Mouse (Mus musculus) lung, adult 2 months (tissue): ENCODE measurements around the gene Mbnl2.

Experiments used
- CTCF ChIP-seq: fragments of 200-500 bp; IDR thresholded peaks from 2 replicates; pipeline ENCODE4 v1.5.1; 2011; ENCODE audit warnings: mild to moderate bottlenecking, low read length, control low read depth; ENCODE audit not compliant: insufficient read depth
- POLR2A ChIP-seq: fragments of 200-500 bp; IDR thresholded peaks from 2 replicates; pipeline ENCODE4 v1.6.1; 2011; ENCODE audit warnings: low read depth, mild to moderate bottlenecking, control low read depth, low read length, borderline replicate concordance; ENCODE audit errors: extremely low read depth

- no peak for TF ChIP-seq CTCF
- no peak for TF ChIP-seq POLR2A
Measured at GRCm38 (mm10) chr14:120291226-120291757, 15.8 kb downstream of the Mbnl2 start.
